Mouse (Mus musculus) heart, adult 8-10 months (tissue): ENCODE results near the gene Dgkz. TPM values are rescaled to one million over a fixed set of nuclear protein-coding genes. Genes with fewer than 3 reads are reported as not detected.
A peak's percentile ranks its signal among the peaks of the same experiment; 100 is the strongest.

Source experiments
- DNase-seq: peaks from one replicate; pipeline ENCODE4 v3.0.0; 2022; ENCODE audit warnings: low spot score
- total RNA-seq, 4 experiments: library from RNA; stranded (reverse); gene quantifications; 2 replicates each; pipeline ENCODE4 v1.2.4; 2022

Gene Dgkz
- total RNA-seq, 4 experiments from 2014 or later, result 31.4 to 49.0 (median 42.7) TPM

- DNase-seq, result no peak
These were observed 15.2 kb downstream of the Dgkz start for GRCm38 (mm10) chr2:91960459-91960858.

GRCm38 (mm10) chr2:91959544-91960410 is 15.9 kb downstream of the Dgkz start:
- DNase-seq, result no peak

GRCm38 (mm10) chr2:91958701-91959457 is 16.8 kb downstream of the Dgkz start:
- DNase-seq, result no peak

- DNase-seq, result no peak
These were observed 17.6 kb downstream of the Dgkz start for GRCm38 (mm10) chr2:91958049-91958448.

GRCm38 (mm10) chr2:91957096-91957495 is 18.6 kb downstream of the Dgkz start:
- DNase-seq, result no peak

GRCm38 (mm10) chr2:91955875-91956274 is 19.8 kb downstream of the Dgkz start:
- DNase-seq, result no peak

GRCm38 (mm10) chr2:91955121-91955591 is 20.5 kb downstream of the Dgkz start:
- DNase-seq, result no peak

- DNase-seq, result peak; percentile 86
These were observed 21.8 kb downstream of the Dgkz start for GRCm38 (mm10) chr2:91953825-91954224.

GRCm38 (mm10) chr2:91950275-91951085 is 25.2 kb downstream of the Dgkz start:
- DNase-seq, result peak; percentile 39

GRCm38 (mm10) chr2:91949411-91950274 is 26.0 kb downstream of the Dgkz start:
- DNase-seq, result no peak

- DNase-seq, result no peak
These were observed 26.8 kb downstream of the Dgkz start for GRCm38 (mm10) chr2:91948792-91949241.

- no peak for DNase-seq
These were observed 27.5 kb downstream of the Dgkz start for GRCm38 (mm10) chr2:91948151-91948509.

GRCm38 (mm10) chr2:91947397-91948150 is 28.1 kb downstream of the Dgkz start:
- DNase-seq, result no peak

- no peak for DNase-seq
These were observed 28.8 kb downstream of the Dgkz start for GRCm38 (mm10) chr2:91946836-91947235.

GRCm38 (mm10) chr2:91945483-91945882 is 30.2 kb downstream of the Dgkz start, which contains the start of gene Gm9821:
TSS of gene Gm9821 (plus strand) at chr2:91945703.
- no peak for DNase-seq

GRCm38 (mm10) chr2:91944170-91944950 is 31.3 kb downstream of the Dgkz start:
- peak; percentile 69 for DNase-seq

GRCm38 (mm10) chr2:91942356-91942755 is 33.3 kb downstream of the Dgkz start:
- no peak for DNase-seq

- no peak for DNase-seq
These were observed 36.2 kb downstream of the Dgkz start for GRCm38 (mm10) chr2:91939303-91939935.

GRCm38 (mm10) chr2:91936154-91936553 is 39.5 kb downstream of the Dgkz start:
- DNase-seq, result no peak
